Mouse (Mus musculus) layer of hippocampus, adult 2 months (tissue): ENCODE measurements at regions not wholly inside any gene's neighbourhood (a gene's known extent, or its start where the extent isn't known, plus 50 kb on each side); places are given as distances from the start of the nearest gene placed in this dataset.

Experiments
- DNase-seq, 2 experiments: peaks; one replicate each; pipeline ENCODE4 v3.0.0; 2022; ENCODE audit warnings: low spot score in 2 of 2
- H3K27ac ChIP-seq: fragments of 200-600 bp; 2 replicates; pipeline ENCODE4 v1.8.1; 2022
- H3K4me3 ChIP-seq: fragments of 200-600 bp; 2 replicates; pipeline ENCODE4 v1.8.1; 2022; ENCODE audit warnings: mild to moderate bottlenecking
- CTCF ChIP-seq: fragments of 200-600 bp; conservative IDR thresholded peaks from 2 replicates; pipeline ENCODE4 v1.8.1; 2022; ENCODE audit warnings: antibody characterized with exemption, mild to moderate bottlenecking, moderate library complexity

- no peak for TF ChIP-seq CTCF
- Histone ChIP-seq H3K27ac (no peak overlapping the region), H3K4me3 (no peak overlapping the region)
- no peak for DNase-seq
These were observed 54.1 kb upstream of the Rspo3 start for GRCm38 (mm10) chr10:29589739-29590138.
